Mouse (Mus musculus) embryonic fibroblast, embryonic 13.5 days (primary cell): Measurements from ENCODE around the gene Lrrc46.

Source experiments
- CTCF ChIP-seq: IDR thresholded peaks from 2 replicates; pipeline ENCODE4 v1.5.1; 2011; ENCODE audit warnings: mild to moderate bottlenecking, control low read depth, low read length, moderate library complexity, borderline replicate concordance; ENCODE audit not compliant: insufficient read depth
- POLR2A ChIP-seq: IDR thresholded peaks from 2 replicates; pipeline ENCODE4 v1.6.1; 2011; ENCODE audit warnings: low read depth, mild to moderate bottlenecking, control low read depth, low read length, moderate library complexity

- TF ChIP-seq CTCF = no peak
- no peak for TF ChIP-seq POLR2A
These were observed 746 bp downstream of the Lrrc46 start for GRCm38 (mm10) chr11:97040301-97041021.
